Mouse (Mus musculus) bone marrow macrophage, adult 2 months (primary cell): ENCODE measurements around the gene Klk1b1.

Experiments
- CTCF ChIP-seq: IDR thresholded peaks from 2 replicates; pipeline ENCODE4 v1.5.1; 2012; ENCODE audit warnings: low read depth, mild to moderate bottlenecking, low read length, moderate library complexity
- POLR2A ChIP-seq: IDR thresholded peaks from 2 replicates; pipeline ENCODE4 v1.6.1; 2012; ENCODE audit warnings: mild to moderate bottlenecking, low read depth, low read length, borderline replicate concordance

DNA sequence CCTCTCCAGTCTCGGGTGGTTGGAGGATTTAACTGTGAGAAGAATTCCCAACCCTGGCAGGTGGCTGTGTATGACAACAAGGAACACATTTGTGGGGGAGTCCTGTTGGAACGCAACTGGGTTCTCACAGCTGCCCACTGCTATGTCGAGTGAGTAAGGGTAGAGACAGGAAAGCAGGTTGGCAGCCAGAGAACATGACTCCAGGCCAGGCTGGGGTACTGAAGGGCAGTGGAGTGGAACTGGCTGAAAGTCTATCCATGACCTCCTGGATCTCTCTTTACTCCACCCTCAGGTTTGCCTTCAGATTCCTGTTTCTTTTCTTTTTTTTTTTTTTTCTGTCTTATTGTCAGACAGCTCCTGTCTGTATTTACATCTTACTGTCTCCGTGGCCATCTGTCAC is 13.8 kb upstream of the Klk1b1 start:
- TF ChIP-seq POLR2A: no peak
- TF ChIP-seq CTCF: no peak
